Mouse (Mus musculus) brain, embryonic 14.5 days (tissue): ENCODE results near the gene Il27ra.

Experiments used
- CTCF ChIP-seq: fragments of 200-500 bp; IDR thresholded peaks from 2 replicates; pipeline ENCODE4 v1.5.1; 2012; ENCODE audit warnings: inconsistent platforms, mild to moderate bottlenecking, moderate library complexity, borderline replicate concordance; ENCODE audit not compliant: insufficient read depth, insufficient read length; ENCODE audit errors: extremely low read depth
- POLR2A ChIP-seq: fragments of 200-500 bp; IDR thresholded peaks from 2 replicates; pipeline ENCODE4 v1.6.1; 2012; ENCODE audit warnings: mild to moderate bottlenecking, inconsistent platforms, borderline replicate concordance; ENCODE audit not compliant: poor library complexity, insufficient read depth, insufficient read length, severe bottlenecking; ENCODE audit errors: extremely low read depth

- TF ChIP-seq CTCF, result no peak
- no peak for TF ChIP-seq POLR2A
Observed at GRCm38 (mm10) chr8:84069169-84069568, 26.8 kb upstream of the Il27ra start.
